Mouse (Mus musculus) small intestine, adult 2 months (tissue): ENCODE measurements around the gene Gfod1.

ENCODE experiments used
- CTCF ChIP-seq: fragments of 200-500 bp; IDR thresholded peaks from 2 replicates; pipeline ENCODE4 v1.5.1; 2012; ENCODE audit warnings: low read depth, mild to moderate bottlenecking, control low read depth, inconsistent platforms, low read length, moderate library complexity, mixed read lengths; ENCODE audit not compliant: insufficient replicate concordance, insufficient read length; ENCODE audit errors: extremely low read depth
- POLR2A ChIP-seq: fragments of 200-500 bp; IDR thresholded peaks from 2 replicates; pipeline ENCODE4 v1.6.1; 2012; ENCODE audit warnings: low read depth, mild to moderate bottlenecking, control low read depth, inconsistent platforms, low read length, moderate library complexity

DNA sequence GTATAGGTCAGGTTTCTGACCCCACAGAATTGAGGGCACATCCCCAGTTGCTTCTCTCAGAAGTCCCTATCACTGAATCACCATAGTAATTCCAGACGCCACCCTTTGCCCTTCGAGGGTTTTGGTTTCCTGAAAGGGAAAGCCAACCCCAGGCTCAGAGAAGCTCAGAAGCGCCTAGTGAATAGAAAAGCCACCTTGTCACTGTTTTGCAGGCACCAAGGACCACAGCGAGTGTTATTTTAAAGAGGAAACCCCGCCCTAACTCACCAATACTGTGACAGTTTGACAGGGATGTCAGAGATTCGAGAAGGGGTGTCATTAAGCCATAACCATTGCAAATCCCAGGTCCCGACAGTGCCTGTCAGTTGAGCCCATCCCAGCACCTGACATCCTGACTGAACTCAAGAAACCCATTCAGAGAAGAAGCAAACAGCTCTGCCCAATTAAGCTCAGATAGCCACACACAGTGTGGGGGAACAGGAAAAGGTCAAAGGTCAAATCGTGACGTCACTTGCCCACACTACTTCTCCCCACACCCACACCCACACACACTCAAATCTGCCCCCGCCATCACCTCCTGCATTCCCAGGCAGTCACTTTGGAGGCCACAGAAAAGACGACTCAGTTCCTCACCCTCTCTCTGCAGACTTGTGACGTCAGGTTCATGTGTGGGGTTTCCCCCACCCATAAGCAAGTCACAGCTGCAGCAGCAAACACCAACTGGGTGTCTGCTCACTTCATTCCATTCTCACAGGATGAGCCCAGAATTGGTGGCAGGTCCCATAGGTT lies 35.2 kb downstream of the Gfod1 start:
- TF ChIP-seq CTCF (no peak), POLR2A (no peak)
